Mouse (Mus musculus) olfactory bulb, adult 2 months (tissue): ENCODE results near the gene Trim67. TPM values are rescaled to one million over a fixed set of nuclear protein-coding genes. Genes with fewer than 3 reads are reported as not detected.
"Not testable (repeated sequence)": the region's sequence is repeated elsewhere in the genome, so short reads cannot be mapped to it uniquely, and the experiment has no call there.

Experiments used
- H3K27ac ChIP-seq: fragments of 200-500 bp; 2 replicates; pipeline ENCODE4 v1.5.1; 2012; ENCODE audit warnings: low read depth, low read length; ENCODE audit not compliant: insufficient read depth
- H3K4me1 ChIP-seq: fragments of 200-500 bp; 2 replicates; pipeline ENCODE4 v1.6.1; 2012; ENCODE audit warnings: low read length; ENCODE audit not compliant: control insufficient read depth, insufficient read depth
- H3K4me3 ChIP-seq: fragments of 200-500 bp; 2 replicates; pipeline ENCODE4 v1.5.1; 2012; ENCODE audit warnings: mild to moderate bottlenecking, low read depth, low read length, moderate library complexity; ENCODE audit not compliant: insufficient read depth
- CTCF ChIP-seq: fragments of 200-500 bp; IDR thresholded peaks from 2 replicates; pipeline ENCODE4 v1.5.1; 2012; ENCODE audit warnings: low read depth, mild to moderate bottlenecking, low read length, moderate library complexity; ENCODE audit not compliant: insufficient read depth
- POLR2A ChIP-seq: fragments of 200-500 bp; IDR thresholded peaks from 2 replicates; pipeline ENCODE4 v1.6.1; 2012; ENCODE audit warnings: mild to moderate bottlenecking, low read depth, low read length, moderate library complexity; ENCODE audit not compliant: insufficient read depth
- WGBS: fragments of 180-500 bp; shearing (Covaris S2); methylation state at CpG from one replicate; pipeline ENCODE4 v1.1.7; 2018; 5-methylcytosine and 5-hydroxymethylcytosine counted together
- polyA plus RNA-seq: library from polyadenylated mRNA; stranded (reverse); fragments of >200 nt; gene quantifications from 2 replicates; pipeline ENCODE4 v1.2.4, GENCODE M21; 2012; ENCODE audit warnings: low replicate concordance; ENCODE audit not compliant: missing spikeins, insufficient read depth, insufficient read length

The Trim67 gene
- polyA plus RNA-seq, 1 experiment = not detected

- Histone ChIP-seq H3K27ac (no peak overlapping the region), H3K4me3 (no peak overlapping the region), H3K4me1 (peaks cover 5% of the 10 kb centered on the region)
- TF ChIP-seq POLR2A (no peak), CTCF (no peak)
Observed at GRCm38 (mm10) chr8:124835848-124836247, 43.0 kb downstream of the Trim67 start.

- Histone ChIP-seq H3K4me3 (no peak overlapping the region), H3K4me1 (peaks cover 5% of the 10 kb centered on the region), H3K27ac (no peak overlapping the region)
- no peak for TF ChIP-seq CTCF
- TF ChIP-seq POLR2A = no peak
- WGBS = 80% methylated on average over 7 of the region's 7 CpGs
Observed at GRCm38 (mm10) chr8:124836273-124836672, 43.4 kb downstream of the Trim67 start.

GRCm38 (mm10) chr8:124836907-124837306, 44.0 kb downstream of the Trim67 start:
- peaks cover 5% of the 10 kb centered on the region for H3K4me1 ChIP-seq
- TF ChIP-seq POLR2A (no peak), CTCF (no peak)
- no peak overlapping the region for H3K4me3 ChIP-seq
- 87% methylated on average over 2 of the region's 2 CpGs for WGBS
- H3K27ac ChIP-seq = no peak overlapping the region

DNA sequence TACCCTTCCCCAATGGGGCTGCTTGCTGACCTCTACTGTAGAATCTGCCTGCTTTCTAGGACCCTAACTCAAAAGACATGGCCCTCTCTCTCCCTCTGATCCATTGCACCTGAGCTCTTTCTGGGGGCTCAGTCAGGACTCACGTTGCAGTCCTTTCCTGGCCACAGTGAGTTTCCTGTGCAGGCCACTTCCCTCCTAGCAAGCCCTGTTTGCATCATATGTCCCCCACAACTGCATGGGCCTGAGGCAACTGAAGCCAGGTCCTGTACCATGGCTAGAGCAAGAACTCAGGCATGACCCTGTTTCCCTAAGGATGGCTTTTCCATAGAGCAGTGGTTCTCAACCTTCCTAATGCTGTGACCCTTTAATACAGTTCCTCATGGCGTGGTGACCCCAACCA, 45.1 kb downstream of the Trim67 start:
- Histone ChIP-seq H3K4me3 (no peak overlapping the region), H3K4me1 (peaks cover 5% of the 10 kb centered on the region), H3K27ac (no peak overlapping the region)
- WGBS = 88% methylated on average over 2 of the region's 2 CpGs
- TF ChIP-seq CTCF (no peak), POLR2A (no peak)

DNA sequence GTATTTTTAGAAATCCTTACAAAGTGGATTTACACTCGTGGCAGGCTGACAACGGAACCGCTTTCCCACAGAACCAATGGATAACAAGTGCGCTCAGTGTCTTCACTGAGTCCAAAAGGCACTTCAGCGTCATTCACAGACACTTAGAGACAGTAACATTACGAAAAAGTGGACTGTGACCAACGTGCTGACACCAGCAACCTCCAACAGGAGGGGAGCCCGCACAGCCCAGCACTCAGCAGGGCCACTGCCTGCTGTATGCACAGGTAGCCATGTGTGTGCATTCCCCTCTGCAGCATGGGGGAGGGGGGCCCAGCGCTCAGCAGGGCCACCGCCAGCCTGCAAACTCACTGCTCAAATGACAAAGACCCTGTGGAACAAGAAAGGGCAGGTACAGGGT, 46.5 kb downstream of the Trim67 start:
- 91% methylated on average over 10 of the region's 10 CpGs for WGBS
- no peaks in the 10 kb centered on the region for H3K4me1 ChIP-seq
- H3K4me3 ChIP-seq = no peak overlapping the region
- no peak for TF ChIP-seq CTCF
- no peak for TF ChIP-seq POLR2A
- no peak overlapping the region for H3K27ac ChIP-seq

- 95% methylated on average over 7 of the region's 7 CpGs for WGBS
- no peak for TF ChIP-seq CTCF
- TF ChIP-seq POLR2A = no peak
Observed at GRCm38 (mm10) chr8:124840900-124841299, 48.0 kb downstream of the Trim67 start.

GRCm38 (mm10) chr8:124841775-124842174, 48.9 kb downstream of the Trim67 start:
- 91% methylated on average over 10 of the region's 10 CpGs for WGBS
- H3K4me1 ChIP-seq = no peaks in the 10 kb centered on the region
- H3K27ac ChIP-seq = no peak overlapping the region
- no peak for TF ChIP-seq POLR2A
- TF ChIP-seq CTCF = no peak
- no peak overlapping the region for H3K4me3 ChIP-seq

More at GRCm38 (mm10) chr8:124840900-124841299, 48.0 kb downstream of the Trim67 start:
- H3K27ac ChIP-seq = no peak overlapping the region
- no peaks in the 10 kb centered on the region for H3K4me1 ChIP-seq
- no peak overlapping the region for H3K4me3 ChIP-seq

- WGBS = 82% methylated on average over 1 of the region's 1 CpGs
- not testable (repeated sequence) for H3K27ac ChIP-seq, H3K4me3 ChIP-seq, H3K4me1 ChIP-seq
Observed at GRCm38 (mm10) chr8:124842929-124843328, 50.0 kb downstream of the Trim67 start.

DNA sequence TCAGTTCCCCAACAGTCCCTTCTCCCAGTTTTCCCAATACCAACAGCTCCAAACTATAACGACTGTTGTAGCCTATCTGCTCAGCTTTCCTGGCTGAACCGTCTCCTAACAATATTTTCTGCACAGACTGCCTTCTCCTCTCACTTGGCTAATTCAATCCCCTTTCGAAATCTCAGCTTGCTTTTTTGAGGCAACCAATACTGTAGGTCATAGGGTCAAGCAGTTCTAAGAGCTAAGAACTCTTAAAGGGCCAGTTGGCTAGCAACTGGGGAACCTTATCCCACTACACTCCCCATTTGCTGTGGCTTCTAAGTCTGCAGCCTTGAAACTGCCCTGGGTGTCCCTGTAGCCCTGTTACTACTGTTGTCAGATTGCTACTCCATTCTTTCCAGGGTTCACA, 52.2 kb downstream of the Trim67 start:
- no peak overlapping the region for H3K27ac ChIP-seq
- 79% methylated on average over 3 of the region's 3 CpGs for WGBS
- H3K4me3 ChIP-seq = no peak overlapping the region
- no peaks in the 10 kb centered on the region for H3K4me1 ChIP-seq
- TF ChIP-seq CTCF = no peak
- TF ChIP-seq POLR2A = no peak

- H3K4me1 ChIP-seq = no peaks in the 10 kb centered on the region
- WGBS = 87% methylated on average over 5 of the region's 5 CpGs
Observed at GRCm38 (mm10) chr8:124845573-124845972, 52.7 kb downstream of the Trim67 start.

More at GRCm38 (mm10) chr8:124845573-124845972, 52.7 kb downstream of the Trim67 start:
- no peak for TF ChIP-seq CTCF
- TF ChIP-seq POLR2A = no peak
- Histone ChIP-seq H3K4me3 (no peak overlapping the region), H3K27ac (no peak overlapping the region)
